Mouse (Mus musculus) layer of hippocampus, adult 8-10 months (tissue): ENCODE measurements around the gene Zfp777. TPM values are rescaled to one million over a fixed set of nuclear protein-coding genes. Genes with fewer than 3 reads are reported as not detected.

Experiments used
- DNase-seq, 2 experiments: peaks; one replicate each; pipeline ENCODE4 v3.0.0; 2022; ENCODE audit warnings: low spot score in 2 of 2
- total RNA-seq, 4 experiments: library from RNA; stranded (reverse); gene quantifications; 2 replicates each; pipeline ENCODE4 v1.2.4; 2022

The Zfp777 gene
- total RNA-seq = 10 to 100 TPM; 32.7 to 40.3 (median 37.8) TPM

DNA sequence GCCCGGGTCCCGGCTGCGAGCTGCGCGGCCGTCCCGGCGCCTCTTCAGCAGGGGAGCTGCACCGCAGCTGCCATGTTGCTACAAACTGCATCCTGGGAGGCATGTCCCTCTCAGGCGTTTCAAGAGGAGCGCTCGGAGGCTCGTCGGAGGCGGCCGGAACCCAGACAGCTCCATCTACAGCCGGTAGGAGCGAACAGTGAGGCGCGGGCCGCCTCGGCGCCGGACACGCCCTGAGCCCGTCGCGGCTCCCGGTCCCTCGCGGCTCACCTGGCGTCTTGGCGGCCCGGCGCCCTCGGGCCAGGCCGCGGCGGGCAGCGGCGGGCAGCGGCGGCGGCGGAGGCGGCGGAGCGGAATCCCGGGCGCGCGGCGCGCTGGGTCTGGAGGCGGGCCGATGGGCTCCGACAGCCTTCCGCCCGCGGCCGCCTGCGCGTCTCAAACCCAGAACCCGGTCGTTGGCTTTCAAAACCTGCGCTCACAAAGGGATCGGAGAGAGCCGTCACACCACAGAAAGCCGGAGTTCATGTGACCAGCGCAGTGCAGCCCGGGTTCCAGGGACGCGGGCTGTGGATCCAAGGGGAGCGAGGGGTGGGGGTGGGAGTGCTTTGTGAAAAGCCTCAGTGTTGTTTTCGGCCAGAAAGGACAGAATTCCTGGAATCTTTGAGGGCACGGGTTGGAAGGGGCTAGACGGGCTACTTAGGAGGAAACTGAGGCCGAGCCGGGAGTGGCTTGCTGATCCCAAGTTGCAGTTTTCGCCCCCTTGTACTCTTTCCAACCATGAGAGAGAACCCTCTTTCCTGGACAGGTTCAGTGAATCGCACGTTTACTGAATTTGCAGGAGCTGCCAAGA lies at the start of gene Zfp777:
Zfp777 (minus strand) TSS at position 486 of the 847 bp plus-strand sequence.
- DNase-seq = peak; percentile 59 to 77

GRCm38 (mm10) chr6:48086957-48087715 lies 38.4 kb upstream of the Zfp777 start:
- DNase-seq = no peak

DNA sequence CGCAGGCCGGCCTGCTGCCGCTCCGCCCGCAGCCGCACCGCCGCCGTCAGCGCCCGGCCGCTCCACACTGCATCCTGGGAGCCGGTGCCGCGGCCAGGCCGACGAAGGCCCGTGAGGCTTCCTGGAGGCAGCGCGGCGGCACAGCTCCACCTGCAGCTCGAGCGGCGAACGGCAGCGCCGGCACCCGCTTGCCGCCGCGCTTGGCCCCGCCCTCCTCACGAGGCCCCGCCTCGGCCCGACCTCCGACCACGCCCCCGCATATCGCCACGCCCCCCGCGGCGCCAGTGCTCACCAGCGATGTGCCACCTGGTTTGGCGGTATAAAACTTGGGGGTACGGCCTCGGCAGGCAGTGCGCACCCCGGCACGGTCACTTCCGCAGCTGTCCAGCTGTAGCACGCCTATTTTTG lies 37.8 kb upstream of the Zfp777 start, which contains the start of gene Zfp746:
Zfp746 (minus strand) TSS at position 123 of the 408 bp plus-strand sequence.
- peak; percentile 66 to 88 for DNase-seq

DNA sequence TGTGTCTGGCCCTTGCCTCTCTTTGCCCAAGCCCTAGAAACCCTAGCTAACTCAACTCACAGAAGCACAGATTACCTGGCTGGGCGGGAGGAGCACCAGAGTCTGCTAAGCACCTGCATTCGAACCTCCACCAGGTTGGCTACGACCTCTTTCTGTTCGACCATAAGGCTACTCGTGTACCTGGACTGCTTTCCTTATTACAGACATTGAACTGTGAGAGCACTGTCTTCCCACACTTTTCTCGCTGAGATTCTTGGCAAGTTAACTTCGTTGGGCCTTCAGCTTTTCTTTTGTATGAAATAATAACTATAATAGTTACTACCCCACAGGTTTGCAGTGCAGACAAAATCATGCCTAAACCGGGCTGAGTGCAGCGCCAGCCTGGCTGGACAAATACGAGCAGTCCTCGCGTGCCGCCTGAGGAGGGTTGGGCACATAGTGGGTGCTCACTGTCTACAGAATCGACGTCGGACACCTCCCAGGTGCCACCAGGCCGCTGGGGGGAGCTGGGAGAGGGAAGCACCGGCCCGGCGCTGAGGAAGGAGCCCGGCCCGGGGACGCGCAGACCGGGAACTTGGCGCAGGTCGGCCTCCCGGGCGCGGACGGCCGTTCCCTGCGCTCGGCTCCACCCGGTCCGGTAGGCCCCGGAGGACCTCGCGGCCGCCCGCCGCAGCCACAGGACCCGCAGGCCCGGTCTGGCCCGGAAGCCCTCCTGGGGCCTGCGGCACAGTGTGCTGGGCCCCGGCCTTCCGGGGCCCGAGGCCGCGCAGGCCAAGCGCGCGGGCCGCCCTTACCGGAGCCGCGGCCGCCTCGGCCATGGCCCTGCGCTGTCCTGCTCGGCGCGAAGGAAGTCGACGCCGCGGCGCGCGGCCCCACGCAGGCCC lies 37.1 kb upstream of the Zfp777 start:
- DNase-seq = peak; percentile 19 to 30

- DNase-seq = no peak
Observed at GRCm38 (mm10) chr6:48083733-48084191, 35.1 kb upstream of the Zfp777 start.

GRCm38 (mm10) chr6:48081952-48082351 lies 33.2 kb upstream of the Zfp777 start:
- no peak for DNase-seq

DNA sequence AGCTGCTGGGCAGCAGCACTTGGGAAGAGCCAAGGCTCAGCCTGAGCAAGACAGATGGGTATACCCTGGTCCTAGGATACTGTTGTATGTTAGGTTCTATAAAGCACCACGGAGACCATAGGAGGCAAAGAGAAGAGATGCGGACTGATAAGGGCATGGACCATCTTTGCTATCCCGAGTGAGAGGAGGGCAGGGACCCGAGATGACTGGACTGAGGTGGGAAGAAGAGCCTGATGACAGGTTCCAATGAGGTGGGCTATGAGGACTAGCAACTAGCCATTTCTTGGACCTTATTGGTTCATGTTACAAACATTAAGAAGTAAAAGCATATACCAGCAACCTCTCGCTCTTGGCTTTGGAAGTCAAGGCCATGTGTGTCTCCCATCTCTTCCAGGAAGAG lies 32.3 kb upstream of the Zfp777 start:
- DNase-seq = no peak

- DNase-seq = no peak
Observed at GRCm38 (mm10) chr6:48073316-48073715, 24.6 kb upstream of the Zfp777 start.

- no peak for DNase-seq
Observed at GRCm38 (mm10) chr6:48067492-48067891, 18.8 kb upstream of the Zfp777 start.

GRCm38 (mm10) chr6:48065587-48066075 lies 16.9 kb upstream of the Zfp777 start:
- DNase-seq = no peak

DNA sequence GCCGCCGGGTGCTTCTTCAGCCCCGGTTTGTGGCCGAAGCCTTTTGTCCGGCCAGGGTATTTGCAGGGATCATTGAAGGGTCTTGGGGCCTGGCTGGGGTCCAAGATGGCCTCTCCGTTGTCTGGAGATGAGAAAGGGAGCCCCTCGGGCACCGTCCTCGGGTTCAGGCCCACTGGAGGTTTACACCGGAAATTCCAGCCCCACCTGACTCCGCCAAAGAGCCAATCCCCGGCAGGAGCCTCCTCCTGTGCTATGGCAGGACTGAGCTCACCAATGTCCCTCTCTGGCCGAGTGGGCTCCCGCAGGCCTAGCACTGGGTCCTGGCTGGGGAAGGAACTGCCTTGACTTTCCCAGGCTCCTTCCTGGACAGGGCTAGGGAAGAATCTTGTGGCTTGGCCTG lies 15.7 kb upstream of the Zfp777 start:
- DNase-seq = no peak

GRCm38 (mm10) chr6:48063940-48064339 lies 15.2 kb upstream of the Zfp777 start:
- DNase-seq = no peak

DNA sequence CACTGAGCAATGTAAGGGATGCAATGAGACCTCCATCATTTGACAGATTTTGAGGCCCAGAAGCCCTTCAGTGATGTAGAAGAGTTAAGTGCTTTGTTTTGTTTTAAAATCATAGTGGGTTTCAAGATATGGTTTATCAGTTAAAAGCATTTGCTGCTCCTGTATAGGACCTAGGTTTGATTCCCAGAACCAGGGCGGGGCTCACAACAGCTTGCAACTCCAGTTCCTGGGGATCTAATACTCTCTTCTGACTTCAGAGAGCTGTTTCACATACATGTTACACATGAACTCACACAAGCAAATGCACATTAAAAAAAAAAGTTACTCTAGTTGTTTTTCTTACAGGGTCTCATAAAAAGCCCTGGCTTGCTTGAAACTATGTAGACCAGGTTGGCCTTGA lies 12.2 kb upstream of the Zfp777 start:
- DNase-seq = no peak

DNA sequence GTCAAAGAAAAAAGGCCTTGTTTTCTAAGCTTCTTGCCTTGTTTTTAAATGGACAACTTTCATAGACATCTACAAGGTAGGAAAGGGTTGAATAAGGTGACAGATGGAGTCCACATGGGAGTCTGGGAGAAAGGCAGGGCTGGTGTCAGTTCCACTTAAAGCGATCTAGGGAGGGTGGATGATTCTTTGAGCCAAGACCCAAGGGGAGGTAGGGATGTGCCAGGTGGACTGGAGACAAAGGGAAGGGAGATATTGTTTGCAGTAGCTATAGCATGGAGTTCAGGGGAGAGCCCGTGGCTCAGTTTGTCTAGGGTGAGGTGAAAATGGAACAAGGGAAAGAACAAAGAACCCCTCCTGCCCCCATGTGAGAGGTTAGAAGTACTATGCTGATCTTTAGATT lies 11.7 kb upstream of the Zfp777 start:
- no peak for DNase-seq

GRCm38 (mm10) chr6:48052136-48052535 lies 3.4 kb upstream of the Zfp777 start:
- no peak for DNase-seq

DNA sequence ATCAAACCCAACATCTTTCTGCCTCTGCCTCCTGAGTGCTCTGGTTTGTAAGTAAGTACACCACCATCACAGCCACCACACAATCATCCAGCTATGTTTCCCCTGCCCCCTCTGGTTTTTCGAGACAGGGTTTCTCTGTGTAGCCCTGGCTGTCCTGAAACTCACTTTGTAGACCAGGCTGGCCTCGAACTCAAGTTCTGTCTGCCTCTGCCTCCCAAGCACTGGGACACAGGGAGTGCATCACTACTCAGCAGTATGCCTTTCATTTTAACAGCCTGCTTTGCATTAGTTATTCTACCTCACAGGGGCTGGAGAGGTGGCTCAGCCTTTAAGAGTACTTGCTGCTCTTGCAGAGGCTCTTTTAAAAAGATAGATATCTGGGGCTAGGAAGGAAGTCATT lies 3.0 kb upstream of the Zfp777 start:
- DNase-seq = no peak

DNA sequence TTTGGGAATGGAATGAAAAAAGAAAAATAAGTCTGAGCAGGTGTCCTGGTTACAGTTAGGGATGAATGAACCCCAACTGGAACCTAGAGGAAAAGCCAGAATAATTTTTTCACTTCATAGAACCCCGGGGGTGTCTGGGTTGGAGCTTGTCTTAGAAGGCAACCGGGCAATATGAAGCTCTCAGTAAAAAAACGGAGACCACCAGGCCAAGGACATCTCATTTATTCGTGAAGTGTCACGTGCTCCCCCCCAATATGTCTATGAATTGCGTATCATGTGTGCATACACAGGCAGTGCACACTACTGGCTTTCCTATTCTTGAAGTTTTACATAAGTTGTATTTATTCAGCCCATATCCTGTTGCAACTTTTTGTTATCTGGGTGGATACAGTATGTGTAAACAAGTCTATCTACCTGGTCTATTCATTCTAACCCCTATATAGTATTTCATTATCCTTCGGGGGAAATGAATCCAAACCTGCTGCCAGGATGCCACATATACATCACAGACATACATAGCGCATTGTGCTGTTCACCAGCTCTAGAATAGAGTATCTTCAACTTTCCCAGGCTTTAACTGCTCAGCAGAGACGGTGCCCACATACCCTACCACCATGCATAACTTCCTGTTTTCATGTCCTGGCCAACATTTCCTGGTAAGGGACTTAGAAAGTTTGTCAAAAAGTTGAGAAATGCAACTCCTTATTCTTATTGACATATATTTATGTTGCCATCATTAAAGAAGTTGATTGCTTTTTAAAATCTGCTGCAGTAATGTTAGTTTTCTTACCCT lies 758 bp upstream of the Zfp777 start:
- DNase-seq = no peak

DNA sequence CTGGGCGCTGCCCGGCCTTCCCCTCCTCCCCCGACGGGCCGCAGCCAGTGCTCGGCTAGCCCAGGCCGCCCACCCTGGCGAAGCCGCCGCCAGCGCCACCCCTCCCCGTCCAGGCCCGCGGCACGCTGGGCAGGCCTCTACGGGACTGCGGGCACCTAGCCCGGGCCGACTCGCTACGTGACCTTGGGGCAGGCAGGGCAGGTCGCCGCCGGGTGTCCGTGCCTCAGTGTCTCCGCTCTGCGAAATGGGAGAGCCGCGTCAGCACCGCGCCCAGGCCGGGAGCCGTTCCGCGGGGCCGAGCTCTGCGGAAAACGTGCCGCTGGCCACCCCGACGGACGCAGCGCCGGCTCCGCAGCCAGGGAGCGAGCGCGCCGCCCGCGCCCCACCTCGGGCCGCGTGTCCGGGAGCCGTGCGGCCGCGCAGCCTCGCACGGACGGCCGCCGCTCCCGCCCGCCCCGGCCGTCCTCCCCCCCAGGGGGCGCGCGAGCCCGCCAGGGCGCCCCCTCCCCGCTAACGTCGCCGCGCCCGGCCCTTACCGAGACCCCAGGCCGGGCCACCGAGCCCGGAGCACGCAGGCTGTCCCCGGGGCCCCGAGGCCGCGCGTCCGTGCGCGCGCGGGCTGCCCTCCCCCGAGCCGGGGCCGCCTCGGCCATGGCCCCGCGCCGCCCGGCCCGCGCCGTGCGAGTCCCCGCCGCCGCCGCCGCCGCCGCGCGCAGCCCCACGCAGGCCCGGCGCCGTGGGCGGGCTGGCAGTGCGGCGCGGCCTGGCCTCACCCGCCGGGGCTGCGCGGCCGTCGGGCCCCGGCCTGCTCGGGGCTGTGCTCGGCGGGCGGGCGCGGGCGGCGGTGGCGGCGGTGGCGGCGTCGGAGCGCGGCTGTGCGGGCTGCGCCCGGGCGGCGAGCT lies 1.0 kb downstream of the Zfp777 start:
- DNase-seq = no peak

- no peak for DNase-seq
Observed at GRCm38 (mm10) chr6:48047114-48047449, 1.6 kb downstream of the Zfp777 start.
